Mouse (Mus musculus): ENCODE measurements around the gene Slc48a1.

DNA sequence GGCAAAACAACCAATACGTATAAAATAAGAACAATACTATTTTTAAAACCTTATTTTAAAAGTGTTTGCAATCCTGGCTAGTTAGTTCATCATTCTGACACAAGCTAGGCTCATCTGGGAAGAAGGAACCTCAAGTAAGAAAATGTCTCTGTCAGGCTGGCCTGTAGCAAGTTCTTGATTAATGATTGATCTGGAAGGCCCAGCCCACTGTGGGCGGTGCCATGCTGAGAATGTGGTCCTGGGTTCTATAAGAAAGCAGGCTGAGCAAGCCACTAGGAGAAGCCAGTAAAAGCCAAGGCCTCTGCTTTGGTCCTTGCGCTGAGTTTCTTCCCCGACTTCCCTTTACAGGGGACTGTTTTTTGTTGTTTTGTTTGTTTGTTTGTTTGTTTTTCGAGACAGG lies 25.8 kb upstream of the Slc48a1 start:
- TF ChIP-seq CTCF (IDR thresholded peaks at IDR 0.05; ENCODE audit: low read depth): no peak
- TF ChIP-seq EP300 (IDR thresholded peaks at IDR 0.05; ENCODE audit: low read depth): no peak

All from liver, embryonic 14.5 days (tissue).